Comparison of ENCODE assay signal across 13 mouse cellular contexts in genomic region chr9:20902174-20902491, GRCm38 (mm10). TPM values are rescaled to one million over a fixed set of nuclear protein-coding genes. Genes with fewer than 3 reads are reported as not detected.
DNase-seq lines count a peak whose midpoint lies in the region; ATAC-seq and TF ChIP-seq lines count a peak whose summit lies in the region.
"Had no signal": no experiment of that assay in that cellular context is flagged by ENCODE, and none has a peak within 500 bp of the region (broad histone marks: within the 10 kb centered on the region; RNA-seq: fewer than 3 reads in every experiment).

No protein-coding gene starts in this region.

- DNase-seq in heart, embryonic 10.5 days (ENCODE audit: low spot score) = peak; percentile 84
- no peak for DNase-seq in heart, postnatal 14 days
- DNase-seq in lung, embryonic 14.5 days = peak; percentile 53
- DNase-seq in lung, postnatal 36 days = no peak
- DNase-seq in right cerebral cortex, adult 18-20 months = no peak
- DNase-seq in kidney, adult 18-20 months = no peak
- DNase-seq: left cerebral cortex, postnatal 4 days had no signal

- peak overlapping the region; percentile 67 for H3K27ac ChIP-seq in heart, embryonic 10.5 days
- H3K27ac ChIP-seq in lung, embryonic 14.5 days (ENCODE audit: low read depth) = no peak overlapping the region
- no peak overlapping the region for H3K27ac ChIP-seq in embryonic facial prominence, embryonic 12.5 days
- H3K27ac ChIP-seq in stomach, embryonic 15.5 days = no peak overlapping the region; the same call in 1 of the 2 replicates
- H3K27ac ChIP-seq: hindbrain, embryonic 12.5 days; kidney, embryonic 15.5 days; midbrain, embryonic 12.5 days; neural tube, embryonic 13.5 days had no signal

- peak overlapping the region; percentile 35 for H3K4me3 ChIP-seq in heart, embryonic 10.5 days
- no peak overlapping the region for H3K4me3 ChIP-seq in lung, embryonic 14.5 days (ENCODE audit: low read depth, low read length)
- H3K4me3 ChIP-seq in embryonic facial prominence, embryonic 12.5 days = no peak overlapping the region
- no peak overlapping the region for H3K4me3 ChIP-seq in stomach, embryonic 15.5 days (replicated peaks)
- H3K4me3 ChIP-seq: hindbrain, embryonic 12.5 days; kidney, embryonic 15.5 days; midbrain, embryonic 12.5 days; neural tube, embryonic 13.5 days had no signal

- H3K9ac ChIP-seq in lung, embryonic 14.5 days = no peak overlapping the region
- H3K9ac ChIP-seq in embryonic facial prominence, embryonic 12.5 days = 0 out of 2 replicates have a peak overlapping the region, but pooled peaks have one; percentile 7
- H3K9ac ChIP-seq in stomach, embryonic 15.5 days = no peak overlapping the region
- H3K9ac ChIP-seq: hindbrain, embryonic 12.5 days; kidney, embryonic 15.5 days; midbrain, embryonic 12.5 days; neural tube, embryonic 13.5 days had no signal

- H3K4me2 ChIP-seq in lung, embryonic 14.5 days = no peak overlapping the region
- no peak overlapping the region for H3K4me2 ChIP-seq in embryonic facial prominence, embryonic 12.5 days (replicated peaks)
- H3K4me2 ChIP-seq in stomach, embryonic 15.5 days = peak overlapping the region; percentile 24; the same call in 1 of the 2 replicates
- H3K4me2 ChIP-seq: hindbrain, embryonic 12.5 days; kidney, embryonic 15.5 days; midbrain, embryonic 12.5 days; neural tube, embryonic 13.5 days had no signal

- ATAC-seq in lung, embryonic 14.5 days (ENCODE audit: insufficient read depth) = 0 out of 2 replicates have a peak, but pooled peaks have one; percentile 7
- ATAC-seq in embryonic facial prominence, embryonic 12.5 days (ENCODE audit: insufficient number of reproducible peaks, insufficient read depth, low FRiP score, low TSS enrichment) = no peak
- ATAC-seq in stomach, embryonic 15.5 days (ENCODE audit: insufficient read depth, low FRiP score, low read depth) = no peak

- no peaks in the 10 kb centered on the region for H3K9me3 ChIP-seq in heart, embryonic 10.5 days
- H3K9me3 ChIP-seq in lung, embryonic 14.5 days (ENCODE audit: low read depth, low read length) = no peaks in the 10 kb centered on the region
- H3K9me3 ChIP-seq in embryonic facial prominence, embryonic 12.5 days = no peaks in the 10 kb centered on the region
- no peaks in the 10 kb centered on the region for H3K9me3 ChIP-seq in stomach, embryonic 15.5 days
- H3K9me3 ChIP-seq: hindbrain, embryonic 12.5 days; kidney, embryonic 15.5 days; midbrain, embryonic 12.5 days; neural tube, embryonic 13.5 days had no signal

- intact Hi-C loops in heart, postnatal 14 days (cut with DNase I) = no loop called here

- peaks cover 34% of the 10 kb centered on the region for H3K36me3 ChIP-seq in heart, embryonic 10.5 days
- H3K36me3 ChIP-seq in lung, embryonic 14.5 days (ENCODE audit: insufficient read depth) = peaks cover 22% of the 10 kb centered on the region
- H3K36me3 ChIP-seq in embryonic facial prominence, embryonic 12.5 days = peaks cover 32% of the 10 kb centered on the region
- peaks cover 16% of the 10 kb centered on the region for H3K36me3 ChIP-seq in stomach, embryonic 15.5 days

- no peak for TF ChIP-seq CTCF in lung, embryonic 14.5 days (IDR thresholded peaks at IDR 0.05; ENCODE audit: low read depth)

- no peaks in the 10 kb centered on the region for H3K27me3 ChIP-seq in heart, embryonic 10.5 days (ENCODE audit: insufficient read depth, poor library complexity, severe bottlenecking)
- H3K27me3 ChIP-seq in lung, embryonic 14.5 days (ENCODE audit: insufficient read depth, low read length) = no peaks in the 10 kb centered on the region
- H3K27me3 ChIP-seq in embryonic facial prominence, embryonic 12.5 days = no peaks in the 10 kb centered on the region
- no peaks in the 10 kb centered on the region for H3K27me3 ChIP-seq in stomach, embryonic 15.5 days (replicated peaks)
- H3K27me3 ChIP-seq: kidney, embryonic 15.5 days; midbrain, embryonic 12.5 days; neural tube, embryonic 13.5 days had no signal

- WGBS in heart, embryonic 10.5 days = 8% methylated on average over 6 of the region's 6 CpGs
- 11% methylated on average over 6 of the region's 6 CpGs for WGBS in lung, embryonic 14.5 days
- 40% methylated on average over 6 of the region's 6 CpGs for WGBS in embryonic facial prominence, embryonic 12.5 days
- WGBS in stomach, embryonic 15.5 days = 16% methylated on average over 6 of the region's 6 CpGs

- peaks cover 19% of the 10 kb centered on the region for H3K4me1 ChIP-seq in heart, embryonic 10.5 days
- no peaks in the 10 kb centered on the region for H3K4me1 ChIP-seq in lung, embryonic 14.5 days (ENCODE audit: insufficient read depth)
- H3K4me1 ChIP-seq in embryonic facial prominence, embryonic 12.5 days = peaks cover 8% of the 10 kb centered on the region
- H3K4me1 ChIP-seq in stomach, embryonic 15.5 days = peaks cover 13% of the 10 kb centered on the region; the same call in 1 of the 2 replicates

RNA-seq across cellular contexts. Expression of gene Eif3g, which starts 3.7 kb away (rescaled TPM):
- polyA plus RNA-seq in heart, embryonic 10.5 days (2016; fragmentation: Nextera tagmentation; extraction: Ambion mirVana) = 327 and 389 TPM in 2 replicates
- 10 to 100 TPM; 93.5 to 99.7 TPM for total RNA-seq in heart, postnatal 14 days (2021)
- 295 and 296 TPM in 2 replicates for polyA plus RNA-seq in lung, embryonic 14.5 days (2014; fragmentation: Nextera tagmentation; extraction: Ambion mirVana)
- polyA plus RNA-seq in embryonic facial prominence, embryonic 12.5 days (2016; fragmentation: Nextera tagmentation; extraction: Ambion mirVana) = 330 and 337 TPM in 2 replicates
- 283 and 327 TPM in 2 replicates for polyA plus RNA-seq in stomach, embryonic 15.5 days (2015; fragmentation: Nextera tagmentation; extraction: Ambion mirVana)

RNA-seq across cellular contexts. Expression of gene Ppan, which starts 14.2 kb away (rescaled TPM):
- polyA plus RNA-seq in heart, embryonic 10.5 days (2016; fragmentation: Nextera tagmentation; extraction: Ambion mirVana) = 66.0 and 95.8 TPM in 2 replicates
- 1 to 10 TPM; 7.2 to 9.3 TPM for total RNA-seq in heart, postnatal 14 days (2021)
- 77.3 and 83.6 TPM in 2 replicates for polyA plus RNA-seq in lung, embryonic 14.5 days (2014; fragmentation: Nextera tagmentation; extraction: Ambion mirVana)
- 75.0 and 79.3 TPM in 2 replicates for polyA plus RNA-seq in embryonic facial prominence, embryonic 12.5 days (2016; fragmentation: Nextera tagmentation; extraction: Ambion mirVana)
- polyA plus RNA-seq in stomach, embryonic 15.5 days (2015; fragmentation: Nextera tagmentation; extraction: Ambion mirVana) = 80.9 and 81.3 TPM in 2 replicates

RNA-seq across cellular contexts. Expression of gene Angptl6, which starts 22.6 kb away (rescaled TPM):
- 3.5 and 7.2 TPM in 2 replicates for polyA plus RNA-seq in heart, embryonic 10.5 days (2016; fragmentation: Nextera tagmentation; extraction: Ambion mirVana)
- total RNA-seq in heart, postnatal 14 days (2021) = 1 to 10 TPM; 1.9 TPM
- polyA plus RNA-seq in lung, embryonic 14.5 days (2014; fragmentation: Nextera tagmentation; extraction: Ambion mirVana) = 1.9 and 2.9 TPM in 2 replicates
- polyA plus RNA-seq in embryonic facial prominence, embryonic 12.5 days (2016; fragmentation: Nextera tagmentation; extraction: Ambion mirVana) = 3.5 and 3.7 TPM in 2 replicates
- 7.5 and 8.1 TPM in 2 replicates for polyA plus RNA-seq in stomach, embryonic 15.5 days (2015; fragmentation: Nextera tagmentation; extraction: Ambion mirVana)

RNA-seq across cellular contexts. Expression of gene A230050P20Rik, which starts 33.7 kb away (rescaled TPM):
- 2.5 and 3.0 TPM in 2 replicates for polyA plus RNA-seq in heart, embryonic 10.5 days (2016; fragmentation: Nextera tagmentation; extraction: Ambion mirVana)
- 1 to 10 TPM; 4.6 to 5.0 TPM for total RNA-seq in heart, postnatal 14 days (2021)
- 8.0 and 9.4 TPM in 2 replicates for polyA plus RNA-seq in lung, embryonic 14.5 days (2014; fragmentation: Nextera tagmentation; extraction: Ambion mirVana)
- polyA plus RNA-seq in embryonic facial prominence, embryonic 12.5 days (2016; fragmentation: Nextera tagmentation; extraction: Ambion mirVana) = 3.0 and 3.9 TPM in 2 replicates
- polyA plus RNA-seq in stomach, embryonic 15.5 days (2015; fragmentation: Nextera tagmentation; extraction: Ambion mirVana) = 20.7 and 21.2 TPM in 2 replicates

RNA-seq across cellular contexts. Expression of gene Dnmt1, which starts 57.6 kb away (rescaled TPM):
- polyA plus RNA-seq in heart, embryonic 10.5 days (2016; fragmentation: Nextera tagmentation; extraction: Ambion mirVana) = 105 and 110 TPM in 2 replicates
- total RNA-seq in heart, postnatal 14 days (2021) = 10 to 100 TPM; 13.6 to 18.7 TPM
- polyA plus RNA-seq in lung, embryonic 14.5 days (2014; fragmentation: Nextera tagmentation; extraction: Ambion mirVana) = 77.0 and 82.1 TPM in 2 replicates
- 122 and 124 TPM in 2 replicates for polyA plus RNA-seq in embryonic facial prominence, embryonic 12.5 days (2016; fragmentation: Nextera tagmentation; extraction: Ambion mirVana)
- polyA plus RNA-seq in stomach, embryonic 15.5 days (2015; fragmentation: Nextera tagmentation; extraction: Ambion mirVana) = 74.7 and 76.0 TPM in 2 replicates

Comparison
In these comparisons a context has a peak if more than half of its experiments do, and no peak if none do; other contexts are left out.
1. DNase-seq: peak in heart, embryonic 10.5 days (single experiment) and lung, embryonic 14.5 days (single experiment); none in heart, postnatal 14 days (0 of 2), lung, postnatal 36 days (single experiment), right cerebral cortex, adult 18-20 months (single experiment) and kidney, adult 18-20 months (single experiment).